Mouse (Mus musculus): ENCODE data around the gene Rasl12. TPM values are rescaled to one million over a fixed set of nuclear protein-coding genes. Genes with fewer than 3 reads are reported as not detected.

Rasl12 gene
- polyA plus RNA-seq, 1 experiment from 2014 or later: 6.3 TPM

DNA sequence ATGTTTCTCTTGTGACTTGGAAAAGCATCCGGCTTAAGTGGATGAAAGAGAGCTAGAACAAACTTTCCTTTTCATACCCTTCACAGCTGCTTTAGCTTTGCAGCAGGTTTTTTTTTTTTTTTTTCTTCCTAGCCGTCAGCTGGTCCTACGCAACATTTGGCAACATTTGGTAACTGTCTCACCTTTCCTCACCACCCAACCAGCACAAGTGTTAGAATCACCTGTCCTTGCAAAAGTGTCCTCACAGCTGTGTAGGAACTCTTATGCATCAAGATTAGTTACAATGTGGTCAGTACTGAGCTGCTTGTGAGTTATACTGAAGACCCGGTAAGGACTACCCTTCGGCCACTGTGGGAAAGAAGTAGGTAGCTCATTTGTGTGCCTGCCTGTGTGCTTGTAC lies 64.2 kb downstream of the Rasl12 start:
- H3K4me1 ChIP-seq: peaks cover 24% of the 10 kb centered on the region
- H3K4me3 ChIP-seq: no peak overlapping the region
- H3K27me3 ChIP-seq: no peaks in the 10 kb centered on the region
- no peak overlapping the region for H3K27ac ChIP-seq
- peaks cover 24% of the 10 kb centered on the region for H3K36me3 ChIP-seq (ENCODE audit: poor library complexity, severe bottlenecking)
- no peak overlapping the region for H3K4me2 ChIP-seq
- no peaks in the 10 kb centered on the region for H3K9me3 ChIP-seq (replicated peaks)
- WGBS: 80% methylated on average over 5 of the region's 5 CpGs
- ATAC-seq: no peak
- H3K9ac ChIP-seq: no peak overlapping the region

DNA sequence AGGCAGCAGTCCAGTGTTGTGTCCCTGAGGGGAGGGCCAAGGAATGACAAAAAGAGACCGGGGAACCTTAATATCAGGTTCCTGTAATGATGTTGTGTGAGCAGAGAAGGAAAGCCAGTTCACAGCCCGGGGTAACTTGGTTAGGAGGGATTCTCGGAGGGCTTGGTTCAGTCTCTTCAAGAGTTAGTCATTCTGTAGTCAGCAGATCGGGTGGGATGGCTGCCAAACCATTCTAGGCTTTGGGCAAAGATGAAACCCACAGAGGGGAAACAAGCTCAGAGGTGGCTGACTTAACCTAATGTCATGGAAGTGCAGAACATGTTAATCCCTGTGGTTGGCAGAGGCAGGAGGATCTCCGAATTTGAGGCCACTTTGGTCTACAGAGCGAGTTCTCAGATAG lies 65.9 kb downstream of the Rasl12 start:
- H3K9ac ChIP-seq: no peak overlapping the region
- H3K4me1 ChIP-seq: peaks cover 24% of the 10 kb centered on the region
- no peak overlapping the region for H3K4me3 ChIP-seq
- H3K27me3 ChIP-seq: no peaks in the 10 kb centered on the region
- ATAC-seq: no peak
- no peaks in the 10 kb centered on the region for H3K9me3 ChIP-seq (replicated peaks)
- no peak overlapping the region for H3K27ac ChIP-seq
- H3K36me3 ChIP-seq (ENCODE audit: poor library complexity, severe bottlenecking): peaks cover 35% of the 10 kb centered on the region
- 95% methylated on average over 6 of the region's 6 CpGs for WGBS
- no peak overlapping the region for H3K4me2 ChIP-seq

Other genes starting within 250 kb of the Rasl12 start
- gene Parp16, start 203.2 kb upstream of the Rasl12 start, polyA plus RNA-seq (2015; fragmentation: Nextera tagmentation; extraction: Ambion mirVana): 5.1 and 6.1 TPM in 2 replicates
- gene Cilp, start 133.3 kb upstream of the Rasl12 start, polyA plus RNA-seq (2015; fragmentation: Nextera tagmentation; extraction: Ambion mirVana): 0.28 and 0.64 TPM in 2 replicates
- 44.4 and 44.5 TPM in 2 replicates for gene Clpx, start 104.2 kb upstream of the Rasl12 start, polyA plus RNA-seq (2015; fragmentation: Nextera tagmentation; extraction: Ambion mirVana)
- gene Pdcd7, start 52.4 kb upstream of the Rasl12 start, polyA plus RNA-seq (2015; fragmentation: Nextera tagmentation; extraction: Ambion mirVana): 8.3 and 8.5 TPM in 2 replicates
- 0.30 and 0.58 TPM in 2 replicates for gene Ubap1l, start 37.5 kb upstream of the Rasl12 start, polyA plus RNA-seq (2015; fragmentation: Nextera tagmentation; extraction: Ambion mirVana)
- 0.50 and 0.70 TPM in 2 replicates for gene Kbtbd13, start 6.9 kb upstream of the Rasl12 start, polyA plus RNA-seq (2015; fragmentation: Nextera tagmentation; extraction: Ambion mirVana)
- not detected in 2 replicates for gene Slc51b, start 24.4 kb downstream of the Rasl12 start, polyA plus RNA-seq (2015; fragmentation: Nextera tagmentation; extraction: Ambion mirVana)
- 20.9 and 21.2 TPM in 2 replicates for gene Mtfmt, start 37.3 kb downstream of the Rasl12 start, polyA plus RNA-seq (2015; fragmentation: Nextera tagmentation; extraction: Ambion mirVana)
- gene Spg21, start 62.4 kb downstream of the Rasl12 start, polyA plus RNA-seq (2015; fragmentation: Nextera tagmentation; extraction: Ambion mirVana): 129 and 134 TPM in 2 replicates
- gene Ankdd1a, start 121.7 kb downstream of the Rasl12 start, polyA plus RNA-seq (2015; fragmentation: Nextera tagmentation; extraction: Ambion mirVana): 0.14 TPM in 1 of 2 replicates, not detected in the other
- gene Plekho2, start 181.5 kb downstream of the Rasl12 start, polyA plus RNA-seq (2015; fragmentation: Nextera tagmentation; extraction: Ambion mirVana): 4.9 and 5.5 TPM in 2 replicates
- gene Pif1, start 188.7 kb downstream of the Rasl12 start, polyA plus RNA-seq (2015; fragmentation: Nextera tagmentation; extraction: Ambion mirVana): 21.2 and 21.5 TPM in 2 replicates
- 4.2 and 6.5 TPM in 2 replicates for gene Rbpms2, start 231.1 kb downstream of the Rasl12 start, polyA plus RNA-seq (2015; fragmentation: Nextera tagmentation; extraction: Ambion mirVana)